Mouse (Mus musculus): ENCODE data around the gene Ush2a. TPM values are rescaled to one million over a fixed set of nuclear protein-coding genes. Genes with fewer than 3 reads are reported as not detected.

Ush2a gene
- polyA plus RNA-seq, 1 experiment, result 4.2 TPM

- Histone ChIP-seq H3K4me3 (ENCODE audit: control insufficient read depth, low read depth, low read length) (no peak overlapping the region), H3K4me1 (ENCODE audit: control insufficient read depth, insufficient read depth, low read length) (peaks cover 4% of the 10 kb centered on the region), H3K27me3 (ENCODE audit: control insufficient read depth, insufficient read depth, low read length) (no peaks in the 10 kb centered on the region), H3K27ac (ENCODE audit: control insufficient read depth, insufficient read depth, low read depth, low read length) (no peak overlapping the region), H3K36me3 (ENCODE audit: control insufficient read depth, insufficient read depth, low read length) (no peaks in the 10 kb centered on the region)
- no peak for TF ChIP-seq CTCF (IDR thresholded peaks at IDR 0.05; ENCODE audit: control insufficient read depth, insufficient read depth, insufficient replicate concordance, low read depth, low read length)
Measured at GRCm38 (mm10) chr1:189013587-189013921, 751.7 kb downstream of the Ush2a start.
